Comparison of ENCODE assay signal across 11 mouse cellular contexts in genomic region chr13:91011851-91012250, GRCm38 (mm10).
"Had no signal": no experiment of that assay in that cellular context is flagged by ENCODE, and none has a peak within 500 bp of the region (broad histone marks: within the 10 kb centered on the region; RNA-seq: fewer than 3 reads in every experiment).

No protein-coding gene starts in this region.

- DNase-seq: retina, postnatal 1 day; right cerebral cortex, adult 18-20 months; right cerebral cortex, postnatal 14 days; right cerebral cortex, postnatal 25 days; spleen, adult 18-20 months; thymus, adult 18-20 months; thymus, adult 2 months; thymus, postnatal 14 days; thymus, postnatal 25 days; thymus, postnatal 36 days; thymus, postnatal 4 days had no signal
